Mouse (Mus musculus) lung, adult 2 months (tissue): ENCODE results near the gene Zfp105. TPM values are rescaled to one million over a fixed set of nuclear protein-coding genes. Genes with fewer than 3 reads are reported as not detected.

Experiments
- DNase-seq: peaks from one replicate; pipeline ENCODE4 v3.0.0; 2022
- H3K4me1 ChIP-seq: fragments of 200-500 bp; 2 replicates; pipeline ENCODE4 v1.6.1; 2011; ENCODE audit warnings: low read length; ENCODE audit not compliant: control insufficient read depth, insufficient read depth
- H3K4me3 ChIP-seq: fragments of 200-500 bp; replicated peaks from 2 replicates; pipeline ENCODE3; 2011; ENCODE audit warnings: low read depth, mild to moderate bottlenecking, control low read depth, low read length; ENCODE audit errors: extremely low read depth
- CTCF ChIP-seq: fragments of 200-500 bp; IDR thresholded peaks from 2 replicates; pipeline ENCODE4 v1.5.1; 2011; ENCODE audit warnings: mild to moderate bottlenecking, low read length, control low read depth; ENCODE audit not compliant: insufficient read depth
- POLR2A ChIP-seq: fragments of 200-500 bp; IDR thresholded peaks from 2 replicates; pipeline ENCODE4 v1.6.1; 2011; ENCODE audit warnings: low read depth, mild to moderate bottlenecking, control low read depth, low read length, borderline replicate concordance; ENCODE audit errors: extremely low read depth
- WGBS: fragments of 180-500 bp; shearing (Covaris S2); methylation state at CpG from one replicate; pipeline ENCODE4 v1.1.7; 2018; 5-methylcytosine and 5-hydroxymethylcytosine counted together
- polyA plus RNA-seq: library from polyadenylated mRNA; depleted of rRNA; stranded (reverse); fragments of >200 nt; gene quantifications from 2 replicates; pipeline ENCODE4 v1.2.3, GENCODE M21; 2012; rRNA removed

Zfp105 gene
- polyA plus RNA-seq: 1.1 and 1.7 TPM in 2 replicates

DNA sequence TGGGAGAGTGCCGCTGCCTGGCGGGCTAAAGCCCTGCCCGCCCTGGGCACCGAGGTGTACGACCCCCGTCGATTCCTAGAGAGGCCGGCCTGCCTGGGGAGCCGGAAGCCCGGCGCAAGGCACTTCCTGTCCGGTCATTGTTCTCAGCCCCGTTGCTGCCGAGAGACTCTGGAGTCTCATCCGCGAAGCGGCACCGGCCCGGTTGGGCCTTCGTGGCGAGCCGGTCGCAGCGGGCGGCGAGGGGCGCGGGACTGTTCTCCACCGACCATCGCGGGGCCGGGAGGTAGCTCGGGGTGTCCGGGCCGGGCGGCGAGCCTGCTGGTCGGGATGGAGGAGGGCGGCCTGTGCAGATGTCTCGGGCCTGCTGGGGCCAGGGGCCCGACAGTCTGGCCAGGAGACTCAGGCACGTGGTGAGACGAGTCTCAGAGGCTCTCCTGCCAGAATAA lies at the start of gene Zfp105:
Zfp105 (plus strand) TSS at position 137 of the 446 bp plus-strand sequence.
- 1% methylated on average over 41 of the region's 43 CpGs for WGBS
- peak within 1 kb of the TSS; percentile 78 for H3K4me3 ChIP-seq
- DNase-seq: peak; percentile 62
- TF ChIP-seq CTCF (no peak), POLR2A (peak; percentile 33; the same call in 1 of the 2 replicates)
- no peaks in the 10 kb centered on the region for H3K4me1 ChIP-seq

DNA sequence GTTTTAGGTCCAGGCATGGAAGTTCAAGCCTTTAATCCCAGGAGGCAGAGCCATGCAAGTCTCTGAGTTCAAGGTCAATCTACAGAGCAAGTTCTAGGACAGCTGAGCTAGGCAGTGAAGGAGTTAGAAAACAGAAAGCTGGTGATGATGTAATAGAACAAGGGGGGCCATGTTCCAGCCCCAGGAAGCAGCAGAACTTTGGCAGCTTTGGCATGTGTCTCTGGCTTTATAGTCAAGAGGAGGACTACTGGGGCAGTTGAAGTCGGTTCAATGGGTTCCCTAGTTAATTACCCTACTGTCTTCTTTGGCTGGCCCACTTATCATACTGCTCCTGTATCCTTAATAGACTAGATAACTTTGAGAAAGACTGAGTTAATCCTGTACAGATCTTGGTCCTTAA lies 48.2 kb upstream of the Zfp105 start:
- WGBS: 45% methylated on average over 1 of the region's 1 CpGs
- no peak for DNase-seq
- Histone ChIP-seq H3K4me3 (no peak overlapping the region), H3K4me1 (no peaks in the 10 kb centered on the region)
- no peak for TF ChIP-seq POLR2A
- TF ChIP-seq CTCF: no peak

DNA sequence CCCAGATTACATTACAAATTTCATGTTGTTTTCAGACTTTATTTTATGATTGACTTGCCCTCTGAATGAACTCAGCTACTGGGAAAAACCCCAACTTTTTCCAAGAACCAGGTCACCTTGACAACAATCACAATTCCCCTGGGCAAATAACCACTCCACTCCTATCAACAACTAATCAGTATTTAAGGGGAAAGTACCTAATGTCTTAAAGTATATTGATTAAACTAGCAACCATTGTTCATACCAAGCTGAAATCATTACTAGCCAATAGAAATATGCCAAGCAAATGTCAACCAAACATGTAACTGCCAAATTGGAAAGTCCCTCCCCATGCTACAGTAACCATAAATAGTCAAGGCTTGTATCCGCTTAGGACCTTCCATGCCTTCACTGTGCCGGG lies 47.7 kb upstream of the Zfp105 start:
- H3K4me3 ChIP-seq: no peak overlapping the region
- H3K4me1 ChIP-seq: no peaks in the 10 kb centered on the region
- no peak for DNase-seq
- 84% methylated on average over 2 of the region's 2 CpGs for WGBS
- TF ChIP-seq POLR2A: no peak
- no peak for TF ChIP-seq CTCF

DNA sequence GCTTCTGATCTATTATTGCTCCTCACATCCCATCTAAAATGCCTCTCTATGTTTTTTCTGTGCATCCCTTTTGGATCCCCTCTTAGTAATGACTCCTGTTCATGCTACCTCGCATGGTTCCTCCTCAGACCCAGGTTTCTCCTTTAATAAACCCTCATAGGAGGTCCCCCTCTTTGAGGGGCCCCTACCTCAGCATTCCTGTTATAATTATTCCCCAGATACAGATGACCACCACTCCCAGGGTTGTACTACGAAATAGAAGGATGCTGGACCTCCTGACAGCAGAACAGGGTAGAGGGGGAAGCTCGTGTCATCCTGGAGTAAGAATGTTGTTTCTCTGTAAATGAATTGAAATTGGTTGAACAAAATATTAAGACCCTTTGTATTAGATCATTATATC lies 37.5 kb upstream of the Zfp105 start, which contains the start of gene Zkscan7:
Zkscan7 (plus strand) TSS at position 301 of the 400 bp plus-strand sequence.
- DNase-seq: no peak
- TF ChIP-seq POLR2A (no peak), CTCF (no peak)
- peak within 1 kb of the TSS; percentile 96 for H3K4me3 ChIP-seq
- 92% methylated on average over 3 of the region's 3 CpGs for WGBS
- H3K4me1 ChIP-seq: no peaks in the 10 kb centered on the region; the same call in 1 of the 2 replicates

DNA sequence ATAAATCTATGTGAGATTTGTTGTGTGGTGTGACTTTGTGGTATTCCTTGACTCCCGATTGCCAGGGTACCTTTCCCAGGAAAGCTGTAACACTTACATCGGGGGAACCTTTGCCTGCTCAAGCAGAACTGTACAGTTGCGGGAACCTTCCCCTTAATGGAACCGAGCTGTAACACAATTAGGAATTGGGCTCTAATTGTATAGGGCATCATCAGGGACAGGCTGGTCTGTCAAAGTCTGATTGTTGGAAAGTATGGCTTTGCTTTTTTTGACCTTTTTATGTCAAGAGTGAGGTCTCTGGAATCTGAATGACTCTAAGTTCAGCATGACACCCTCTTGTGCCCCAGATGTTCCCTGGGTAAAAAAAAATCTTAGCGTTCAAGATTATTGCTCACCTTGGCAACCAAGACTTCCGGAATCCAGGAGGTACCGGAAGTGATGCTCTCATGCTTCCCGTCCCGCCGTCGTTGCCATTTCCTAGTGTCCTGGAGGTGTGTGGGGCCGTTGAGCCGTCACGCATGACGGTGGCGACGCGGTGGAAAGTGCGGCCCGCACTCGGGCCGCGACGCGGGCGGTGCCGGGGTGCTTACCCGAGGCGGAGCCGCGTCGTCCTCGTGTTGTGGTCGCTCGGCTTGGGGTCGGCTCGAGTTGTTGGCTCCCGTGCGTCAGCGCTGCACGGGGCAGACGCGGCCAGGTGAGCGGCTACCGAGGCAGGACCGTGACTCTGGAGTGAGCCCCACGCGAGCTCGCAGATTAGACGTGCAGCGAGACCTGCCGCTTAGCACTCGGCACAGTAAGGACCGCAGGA lies 36.3 kb upstream of the Zfp105 start:
- H3K4me3 ChIP-seq: peak overlapping the region; percentile 96
- H3K4me1 ChIP-seq: no peaks in the 10 kb centered on the region; the same call in 1 of the 2 replicates
- TF ChIP-seq POLR2A (peak; percentile 84; the same call in 1 of the 2 replicates), CTCF (no peak)
- peak; percentile 61 for DNase-seq
- 7% methylated on average over 54 of the region's 54 CpGs for WGBS

DNA sequence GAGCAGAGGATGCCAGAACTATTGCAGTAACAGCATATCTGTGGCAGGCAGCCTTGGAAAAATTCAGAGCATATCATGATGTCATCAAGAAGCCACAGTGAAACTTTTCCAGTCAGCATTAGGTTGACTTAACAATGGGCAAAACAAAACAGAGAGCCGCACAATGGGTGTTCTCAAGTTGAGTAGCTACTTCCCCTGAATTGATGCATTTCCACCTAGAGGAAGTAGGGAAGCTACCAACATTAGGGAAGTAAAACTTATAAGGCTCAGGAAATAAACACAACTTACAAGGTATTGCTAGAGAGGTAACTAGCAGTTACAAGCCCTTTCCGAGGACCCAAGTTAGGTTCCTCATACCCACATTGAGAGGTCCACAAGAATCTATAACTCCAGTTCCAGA lies 21.8 kb upstream of the Zfp105 start:
- TF ChIP-seq CTCF (no peak), POLR2A (no peak)

DNA sequence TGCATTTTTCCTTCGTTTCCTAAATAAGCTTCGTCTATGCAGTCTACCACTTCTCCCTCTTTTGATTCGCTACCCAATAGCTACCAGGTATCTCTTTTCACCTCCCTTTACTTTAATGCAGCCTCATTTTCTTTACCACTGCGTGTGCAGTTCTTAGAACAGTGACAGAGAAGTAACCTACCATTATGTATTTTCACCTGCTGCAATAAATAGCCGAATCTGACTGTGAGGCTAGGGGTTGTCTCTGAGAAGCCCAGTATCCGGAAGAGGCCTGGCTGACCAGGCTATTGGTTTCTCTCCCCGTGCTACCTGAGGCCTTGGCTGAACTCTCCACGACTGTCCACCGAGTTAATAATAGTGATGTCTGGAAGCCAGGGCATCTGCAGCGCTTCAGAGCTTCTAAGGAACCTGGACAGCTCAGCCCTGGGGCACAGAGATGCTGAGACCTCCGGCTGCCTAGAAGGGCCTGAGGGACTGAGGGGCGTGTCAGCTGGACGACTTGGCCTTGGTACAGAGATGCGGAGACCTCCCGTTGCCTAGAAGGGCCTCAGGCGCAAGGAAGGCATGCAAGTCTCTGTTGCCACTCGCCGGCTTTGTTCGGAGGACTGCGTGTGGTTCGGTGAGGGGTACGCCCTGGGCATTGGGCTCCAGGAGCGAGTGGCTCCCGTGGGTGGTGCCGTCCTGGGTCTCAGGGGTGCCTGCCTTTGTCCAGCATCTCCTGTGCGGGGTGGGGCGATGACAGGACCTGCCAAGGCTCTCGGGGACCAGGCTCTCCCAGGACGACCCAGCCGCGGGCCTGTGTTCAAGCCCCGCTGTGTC lies 19.9 kb upstream of the Zfp105 start:
- Histone ChIP-seq H3K4me3 (peak overlapping the region; percentile 54), H3K4me1 (no peaks in the 10 kb centered on the region)
- peak; percentile 24 for DNase-seq
- WGBS: 18% methylated on average over 32 of the region's 32 CpGs
- TF ChIP-seq CTCF: no peak
- TF ChIP-seq POLR2A: peak; percentile 26; the same call in 1 of the 2 replicates

More for the DNA sequence above, 21.8 kb upstream of the Zfp105 start:
- WGBS: 77% methylated on average over 2 of the region's 2 CpGs
- no peaks in the 10 kb centered on the region for H3K4me1 ChIP-seq
- H3K4me3 ChIP-seq: no peak overlapping the region
- DNase-seq: no peak

DNA sequence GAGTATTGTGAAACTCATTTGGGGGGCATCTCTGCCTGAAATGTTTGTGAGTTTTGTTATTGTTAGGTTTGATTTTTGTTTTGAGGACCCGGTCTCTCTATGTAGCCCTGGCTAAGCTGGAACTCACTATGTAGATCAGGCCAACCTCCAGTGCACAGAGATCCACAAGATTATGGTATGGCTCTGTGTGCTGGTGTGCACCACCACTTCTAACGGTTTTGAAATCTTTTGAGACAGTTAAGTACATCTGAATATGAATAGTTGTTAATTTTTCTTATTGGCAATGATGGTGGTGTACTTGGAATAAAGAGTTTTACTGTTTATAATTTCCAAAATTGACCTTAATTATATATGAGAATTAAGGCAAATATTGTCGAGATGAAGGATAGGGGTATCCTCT lies 436 bp upstream of the Zfp105 start:
- DNase-seq: no peak
- Histone ChIP-seq H3K4me1 (no peaks in the 10 kb centered on the region), H3K4me3 (peak overlapping the region; percentile 78)
- 33% methylated on average over 3 of the region's 3 CpGs for WGBS
- TF ChIP-seq POLR2A (no peak), CTCF (no peak)

DNA sequence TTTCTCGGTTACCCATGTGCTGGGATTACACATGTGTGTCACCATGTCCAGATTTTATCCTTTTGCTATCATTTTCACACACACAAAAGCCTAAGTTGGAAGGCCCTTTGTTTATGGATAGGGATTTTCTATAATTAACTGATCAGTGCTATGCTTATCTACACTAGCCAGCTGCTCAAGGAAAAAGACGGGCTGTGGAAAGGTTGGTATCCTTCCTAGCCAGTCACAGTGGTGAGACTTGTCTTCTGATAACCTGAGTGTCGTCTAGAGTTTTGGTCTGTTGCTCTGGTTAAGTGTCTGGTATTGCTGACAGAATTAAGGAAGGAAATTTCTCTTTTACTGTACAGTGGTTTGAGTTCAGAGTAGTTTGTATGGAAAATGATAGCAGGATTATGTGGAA lies 6.0 kb downstream of the Zfp105 start:
- DNase-seq: no peak
- Histone ChIP-seq H3K4me3 (no peak overlapping the region), H3K4me1 (no peaks in the 10 kb centered on the region)
- 95% methylated on average over 3 of the region's 3 CpGs for WGBS
- TF ChIP-seq POLR2A (no peak), CTCF (no peak)
